In the genomic region with DNA sequence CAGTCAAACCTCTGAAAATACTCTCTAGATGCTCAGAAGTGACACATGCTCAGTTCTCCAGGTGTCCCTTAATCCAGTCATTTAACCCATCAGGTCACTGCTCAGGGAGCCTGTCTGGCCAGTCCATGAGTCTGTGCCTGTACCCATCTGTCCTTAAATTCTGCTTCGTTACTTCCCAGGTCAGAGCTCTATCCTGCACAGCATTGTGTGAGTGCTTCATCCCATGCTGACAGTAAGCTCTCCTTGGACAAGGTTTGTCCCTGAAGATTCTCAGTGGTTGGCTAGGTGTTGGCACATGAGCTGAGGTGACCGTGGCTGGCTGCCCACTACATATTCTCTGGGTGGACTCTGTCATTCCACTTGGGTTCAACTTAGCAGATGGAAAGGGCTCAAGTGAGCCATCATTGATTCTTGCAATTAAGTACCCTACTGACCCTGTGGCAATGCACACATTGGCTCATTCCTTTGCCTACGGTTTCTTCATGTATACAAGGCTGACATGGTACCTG, we compare ENCODE assay signal across 31 mouse cellular contexts. TPM values are rescaled to one million over a fixed set of nuclear protein-coding genes. Genes with fewer than 3 reads are reported as not detected.
"Had no signal": no experiment of that assay in that cellular context is flagged by ENCODE, and none has a peak within 500 bp of the region (broad histone marks: within the 10 kb centered on the region; RNA-seq: fewer than 3 reads in every experiment).

No protein-coding gene starts in this region.

- H3K4me3 ChIP-seq: gastrocnemius, adult 2 months; heart, embryonic 10.5 days; heart, embryonic 12.5 days; hindbrain, embryonic 10.5 days; hindbrain, embryonic 12.5 days; intestine, embryonic 15.5 days; limb, embryonic 13.5 days; limb, embryonic 15.5 days; liver, embryonic 12.5 days had no signal

- H3K4me2 ChIP-seq: heart, embryonic 12.5 days; hindbrain, embryonic 12.5 days; hindbrain, embryonic 14.5 days; intestine, embryonic 15.5 days; limb, embryonic 13.5 days; limb, embryonic 15.5 days; liver, embryonic 12.5 days had no signal

- H3K27me3 ChIP-seq: hindbrain, embryonic 12.5 days; intestine, embryonic 15.5 days; limb, embryonic 13.5 days; limb, embryonic 15.5 days had no signal

- H3K9me3 ChIP-seq: heart, embryonic 10.5 days; heart, embryonic 12.5 days; hindbrain, embryonic 10.5 days; hindbrain, embryonic 12.5 days; intestine, embryonic 15.5 days; limb, embryonic 13.5 days; limb, embryonic 15.5 days; liver, embryonic 12.5 days had no signal

- H3K9ac ChIP-seq: heart, embryonic 12.5 days; hindbrain, embryonic 12.5 days; hindbrain, embryonic 14.5 days; intestine, embryonic 15.5 days; limb, embryonic 13.5 days; limb, embryonic 15.5 days; liver, embryonic 12.5 days; liver, embryonic 14.5 days had no signal

- H3K27ac ChIP-seq: gastrocnemius, adult 2 months; heart, embryonic 10.5 days; hindbrain, embryonic 10.5 days; hindbrain, embryonic 12.5 days; hindbrain, embryonic 14.5 days; intestine, embryonic 15.5 days; limb, embryonic 13.5 days; limb, embryonic 15.5 days; liver, embryonic 12.5 days; liver, embryonic 14.5 days had no signal

- DNase-seq: gastrocnemius, adult 2 months; gastrocnemius, postnatal 10 days; gastrocnemius, postnatal 25 days; heart, adult 18-20 months; heart, postnatal 10 days; heart, postnatal 4 days; kidney, adult 18-20 months; kidney, adult 8-10 months; kidney, postnatal 10 days; kidney, postnatal 36 days; layer of hippocampus, adult 9-11 months; layer of hippocampus, postnatal 36 days; left cerebral cortex, postnatal 4 days had no signal

- H3K36me3 ChIP-seq: heart, embryonic 10.5 days; heart, embryonic 12.5 days had no signal

- H3K4me1 ChIP-seq: heart, embryonic 10.5 days; heart, embryonic 12.5 days; limb, embryonic 13.5 days had no signal

- ATAC-seq: hindbrain, embryonic 16.5 days; inflammation-experienced regulatory T-cells, adult 6 months; intestine, embryonic 15.5 days; intestine, postnatal 0 days; liver, embryonic 12.5 days had no signal

RNA-seq across cellular contexts. Expression of gene AC140267.1, which starts 29.5 kb away (rescaled TPM):
- polyA plus RNA-seq: heart, embryonic 14.5 days; hindbrain, embryonic 10.5 days; hindbrain, embryonic 12.5 days; hindbrain, embryonic 14.5 days; hindbrain, embryonic 16.5 days; intestine, embryonic 15.5 days; intestine, postnatal 0 days; kidney, embryonic 14.5 days; large intestine, adult 2 months; limb, embryonic 11.5 days; limb, embryonic 13.5 days; limb, embryonic 15.5 days; liver, adult 2 months; liver, embryonic 12.5 days; liver, embryonic 14.5 days had no signal

RNA-seq across cellular contexts. Expression of gene Mgat3, which starts 32.6 kb away (rescaled TPM):
- polyA plus RNA-seq: inflammation-experienced regulatory T-cells, adult 6 months had no signal
